Mouse (Mus musculus) kidney, postnatal 36 days (tissue): Measurements from ENCODE around the gene Dmpk.

ENCODE experiments used
- DNase-seq, 2 experiments: peaks; one replicate each; pipeline ENCODE4 v3.0.0; 2021 to 2022; ENCODE audit warnings: mixed read lengths in 2 of 2

Gene Dmpk

GRCm38 (mm10) chr7:19075723-19076585 is 7.7 kb upstream of the Dmpk start, which contains the start of gene Dmwd:
TSS of gene Dmwd (plus strand) at chr7:19076227.
- peak; percentile 96 to 98 for DNase-seq

GRCm38 (mm10) chr7:19076586-19076991 is 7.1 kb upstream of the Dmpk start:
- DNase-seq: no peak

- no peak for DNase-seq
These were observed 5.9 kb upstream of the Dmpk start for GRCm38 (mm10) chr7:19077761-19078160.

- DNase-seq: no peak
These were observed 4.9 kb upstream of the Dmpk start for GRCm38 (mm10) chr7:19078732-19079131.

- DNase-seq: no peak
These were observed 3.1 kb upstream of the Dmpk start for GRCm38 (mm10) chr7:19080451-19080950.

- DNase-seq: no peak
These were observed 1.5 kb upstream of the Dmpk start for GRCm38 (mm10) chr7:19082171-19082570.

- DNase-seq: peak; percentile 27 to 52
These were observed 553 bp upstream of the Dmpk start for GRCm38 (mm10) chr7:19083096-19083495.

- no peak for DNase-seq
These were observed 675 bp downstream of the Dmpk start for GRCm38 (mm10) chr7:19084277-19084771.

- no peak for DNase-seq
These were observed 1.3 kb downstream of the Dmpk start for GRCm38 (mm10) chr7:19084921-19085473.

- DNase-seq: peak; percentile 37 to 38
These were observed 1.8 kb downstream of the Dmpk start for GRCm38 (mm10) chr7:19085495-19085894.

GRCm38 (mm10) chr7:19086042-19086441 is 2.4 kb downstream of the Dmpk start:
- peak; percentile 54 to 80 for DNase-seq

- no peak for DNase-seq
These were observed 3.1 kb downstream of the Dmpk start for GRCm38 (mm10) chr7:19086760-19087159.

GRCm38 (mm10) chr7:19088813-19089212 is 5.2 kb downstream of the Dmpk start:
- peak; percentile 66 to 90 for DNase-seq

GRCm38 (mm10) chr7:19091913-19092312 is 8.3 kb downstream of the Dmpk start:
- no peak for DNase-seq

- peak; percentile 62 to 70 for DNase-seq
These were observed 8.9 kb downstream of the Dmpk start for GRCm38 (mm10) chr7:19092381-19093173.

- DNase-seq: peak; percentile 88 to 94
These were observed 9.5 kb downstream of the Dmpk start for GRCm38 (mm10) chr7:19093174-19093521.

GRCm38 (mm10) chr7:19093537-19094385 is 10.1 kb downstream of the Dmpk start:
- DNase-seq: peak; percentile 98 to 99

- DNase-seq: peak; percentile 42 to 74
These were observed 10.8 kb downstream of the Dmpk start, which contains the start of gene Six5 for GRCm38 (mm10) chr7:19094471-19094825. TSS of gene Six5 (plus strand) at chr7:19094594.

GRCm38 (mm10) chr7:19094826-19095750 is 11.4 kb downstream of the Dmpk start:
- DNase-seq: peak; percentile 43 to 74

- DNase-seq: peak; percentile 57 to 81
These were observed 12.1 kb downstream of the Dmpk start for GRCm38 (mm10) chr7:19095751-19096110.

- DNase-seq: no peak
These were observed 12.8 kb downstream of the Dmpk start for GRCm38 (mm10) chr7:19096421-19096976.
